Mouse (Mus musculus): ENCODE data around the gene Tmem203.

GRCm38 (mm10) chr2:25304657-25305541 lies 49.7 kb downstream of the Tmem203 start:
- TF ChIP-seq POLR2A (IDR thresholded peaks at IDR 0.05; ENCODE audit: borderline replicate concordance, insufficient read depth, low read length) (0 out of 2 replicates have a peak, but pooled peaks have one; percentile 18), CTCF (IDR thresholded peaks at IDR 0.05; ENCODE audit: borderline replicate concordance, insufficient read depth, low read depth, low read length) (no peak)

Measured in cerebellum, adult 2 months (tissue).